Mouse (Mus musculus) G1E (cell line): ENCODE measurements around the gene Tubal3.

ENCODE experiments used
- CTCF ChIP-seq: IDR thresholded peaks from 2 replicates; pipeline ENCODE4 v1.5.1; 2012; ENCODE audit warnings: low read depth, low read length, inconsistent platforms, mixed read lengths
- GATA1 ChIP-seq: IDR thresholded peaks from 2 replicates; pipeline ENCODE4 v1.6.1; 2012; ENCODE audit warnings: borderline replicate concordance, low read length, inconsistent platforms, mixed read lengths

DNA sequence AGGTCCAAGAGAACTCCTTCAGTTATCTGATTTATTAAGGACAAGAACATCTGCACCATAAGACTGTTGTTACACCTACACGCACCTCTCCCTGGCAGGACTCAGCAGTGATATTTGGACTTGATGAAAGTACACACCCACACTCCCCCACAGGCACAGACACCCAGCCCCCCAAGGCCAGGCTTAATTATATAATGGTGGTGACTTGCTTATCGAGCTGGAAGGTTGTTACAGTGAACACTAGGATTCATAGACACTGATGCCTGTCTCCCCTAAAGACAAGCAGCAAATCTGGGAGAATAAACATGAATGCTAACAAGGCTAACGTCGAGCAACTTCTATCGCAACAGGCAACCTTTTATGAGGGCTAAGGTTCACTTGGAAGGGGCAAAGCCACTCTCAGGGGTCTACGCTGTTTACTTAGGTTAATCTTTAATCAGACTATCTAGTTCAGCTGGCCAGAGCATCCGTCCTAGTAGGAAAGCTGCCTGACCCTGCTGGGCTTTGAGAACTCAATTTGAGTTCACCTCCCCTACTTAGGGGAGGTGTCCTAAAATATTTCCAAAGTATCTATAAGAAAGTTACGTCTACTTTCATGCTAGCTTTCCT lies 26.5 kb upstream of the Tubal3 start:
- no peak for TF ChIP-seq CTCF
- TF ChIP-seq GATA1: no peak
